Mouse (Mus musculus) limb, embryonic 14.5 days (tissue): ENCODE results near the gene Ypel4. TPM values are rescaled to one million over a fixed set of nuclear protein-coding genes. Genes with fewer than 3 reads are reported as not detected.

Source experiments
- ATAC-seq: fragments of 200-750 bp; cut with Nextera tagmentation; 2 replicates; pipeline ENCODE4 v1.8.0; 2017; ENCODE audit warnings: low read depth, moderate number of reproducible peaks, moderate TSS enrichment; ENCODE audit not compliant: low FRiP score
- DNase-seq: peaks from one replicate; pipeline ENCODE4 v3.0.0-alpha.2; 2015; ENCODE audit warnings: low spot score
- H3K27ac ChIP-seq: fragments of 300-500 bp; sonication (generic); replicated peaks from 2 replicates; pipeline ENCODE4 v1.5.1; 2014; ENCODE audit warnings: low read depth, mild to moderate bottlenecking, low read length, moderate library complexity, mixed read lengths
- H3K27me3 ChIP-seq: fragments of 300-500 bp; sonication (generic); 2 replicates; pipeline ENCODE4 v1.6.1; 2014; ENCODE audit warnings: low read length, mixed read lengths; ENCODE audit not compliant: control insufficient read depth, insufficient read depth
- H3K36me3 ChIP-seq: fragments of 300-500 bp; sonication (generic); 2 replicates; pipeline ENCODE4 v1.6.1; 2014; ENCODE audit warnings: mild to moderate bottlenecking, low read length, moderate library complexity, mixed read lengths; ENCODE audit not compliant: control insufficient read depth, insufficient read depth
- H3K4me1 ChIP-seq: fragments of 300-500 bp; sonication (generic); 2 replicates; pipeline ENCODE4 v1.6.1; 2014; ENCODE audit warnings: antibody characterized with exemption, low read length, mixed read lengths; ENCODE audit not compliant: control insufficient read depth, insufficient read depth
- H3K4me2 ChIP-seq: fragments of 300-500 bp; sonication (generic); replicated peaks from 2 replicates; pipeline ENCODE4 v1.6.1; 2014; ENCODE audit warnings: low read depth, mild to moderate bottlenecking, low read length, moderate library complexity; ENCODE audit not compliant: severe bottlenecking
- H3K4me3 ChIP-seq: fragments of 300-500 bp; sonication (generic); replicated peaks from 2 replicates; pipeline ENCODE4 v1.5.1; 2014; ENCODE audit warnings: low read length
- H3K9ac ChIP-seq: fragments of 300-500 bp; sonication (generic); 2 replicates; pipeline ENCODE4 v1.6.1; 2014; ENCODE audit warnings: mild to moderate bottlenecking, low read depth, low read length, moderate library complexity; ENCODE audit not compliant: severe bottlenecking
- H3K9me3 ChIP-seq: fragments of 300-500 bp; sonication (generic); 2 replicates; pipeline ENCODE4 v1.6.1; 2016; ENCODE audit warnings: low read length; ENCODE audit not compliant: control insufficient read depth
- POLR2A ChIP-seq: fragments of 200-500 bp; IDR thresholded peaks from 2 replicates; pipeline ENCODE4 v1.8.0; 2012; ENCODE audit warnings: inconsistent platforms, mild to moderate bottlenecking, moderate library complexity, borderline replicate concordance; ENCODE audit not compliant: insufficient read depth, insufficient read length; ENCODE audit errors: extremely low read depth
- WGBS: fragments of 180-500 bp; shearing (Covaris S2); extraction: QIAGEN DNeasy Blood & Tissue Kit; methylation state at CpG from one replicate; pipeline ENCODE4 v1.1.7; 2014; 5-methylcytosine and 5-hydroxymethylcytosine counted together
- polyA plus RNA-seq, 2 experiments: library from polyadenylated mRNA; depleted of rRNA in 1 of 2; stranded (reverse) in 1 of 2; unstranded in 1 of 2; fragments of >200 nt; fragmentation: Nextera tagmentation in 1 of 2; extraction: Ambion mirVana in 1 of 2; gene quantifications; 2 replicates each; pipeline versions ENCODE4 v1.2.1 to v1.2.3; 2012 to 2014

Ypel4 gene
- polyA plus RNA-seq, 2 experiments: 7.4 to 14.6 TPM

GRCm38 (mm10) chr2:84704329-84704728 is 29.5 kb upstream of the Ypel4 start:
- Histone ChIP-seq H3K27me3 (no peaks in the 10 kb centered on the region), H3K36me3 (peaks cover 58% of the 10 kb centered on the region), H3K9ac (no peak overlapping the region), H3K9me3 (no peaks in the 10 kb centered on the region), H3K4me2 (no peak overlapping the region), H3K4me3 (no peak overlapping the region), H3K4me1 (no peaks in the 10 kb centered on the region), H3K27ac (no peak overlapping the region)
- no peak for TF ChIP-seq POLR2A
- ATAC-seq (no peak), DNase-seq (no peak)
- WGBS: 82% methylated on average over 5 of the region's 5 CpGs

DNA sequence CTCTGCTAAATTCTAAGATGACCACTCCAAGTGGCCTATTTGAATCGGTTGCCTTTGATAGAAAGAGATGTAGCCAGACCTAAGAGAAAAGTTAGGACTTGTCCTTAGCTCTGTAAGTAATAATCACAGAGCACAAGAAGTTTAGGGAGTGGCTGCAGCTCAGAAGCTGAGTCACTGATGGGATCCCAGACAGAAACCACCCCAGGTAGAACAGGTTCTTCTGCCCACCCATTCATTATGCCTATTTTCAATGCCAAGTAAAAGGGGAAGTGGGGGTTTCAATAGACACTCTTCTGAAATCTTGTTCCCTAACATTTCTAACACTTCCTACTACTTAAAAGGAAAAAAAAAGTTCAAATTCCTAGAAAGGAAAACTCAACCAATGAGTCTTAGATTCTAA is 28.6 kb upstream of the Ypel4 start:
- TF ChIP-seq POLR2A: no peak
- ATAC-seq: no peak
- Histone ChIP-seq H3K27ac (no peak overlapping the region), H3K9ac (no peak overlapping the region), H3K36me3 (peaks cover 60% of the 10 kb centered on the region), H3K9me3 (no peaks in the 10 kb centered on the region), H3K27me3 (no peaks in the 10 kb centered on the region), H3K4me3 (no peak overlapping the region), H3K4me2 (no peak overlapping the region), H3K4me1 (no peaks in the 10 kb centered on the region)
- DNase-seq: no peak
- WGBS: 84% methylated on average over 1 of the region's 1 CpGs

DNA sequence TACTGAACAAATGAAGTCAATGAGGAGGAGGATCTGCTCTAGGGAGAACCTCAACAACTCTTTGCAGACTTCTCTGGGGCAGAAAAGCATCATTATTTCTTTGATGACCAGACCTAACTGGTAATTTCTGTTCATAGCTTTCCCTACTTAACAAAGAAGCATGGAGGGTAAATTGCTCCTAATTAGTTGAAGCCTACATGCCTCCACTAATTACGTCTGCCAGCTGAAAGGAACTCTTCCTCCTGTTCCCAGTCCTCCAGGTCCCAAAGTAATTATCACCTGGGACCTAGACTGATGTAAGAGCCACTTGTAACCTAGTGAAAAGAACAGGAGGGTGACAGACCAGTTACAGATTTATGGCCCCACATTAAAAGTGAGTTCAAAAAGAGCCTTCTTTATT is 26.3 kb upstream of the Ypel4 start:
- ATAC-seq (no peak), DNase-seq (no peak)
- Histone ChIP-seq H3K27me3 (no peaks in the 10 kb centered on the region), H3K27ac (no peak overlapping the region), H3K4me1 (peaks cover 1% of the 10 kb centered on the region; the same call in 1 of the 2 replicates), H3K4me2 (no peak overlapping the region), H3K9ac (no peak overlapping the region), H3K36me3 (peaks cover 57% of the 10 kb centered on the region), H3K9me3 (no peaks in the 10 kb centered on the region), H3K4me3 (no peak overlapping the region)
- 26% methylated on average over 1 of the region's 1 CpGs for WGBS
- no peak for TF ChIP-seq POLR2A

- Histone ChIP-seq H3K9me3 (no peaks in the 10 kb centered on the region), H3K4me1 (peaks cover 8% of the 10 kb centered on the region; the same call in 1 of the 2 replicates), H3K4me2 (no peak overlapping the region), H3K4me3 (no peak overlapping the region), H3K27ac (no peak overlapping the region), H3K27me3 (no peaks in the 10 kb centered on the region), H3K9ac (no peak overlapping the region), H3K36me3 (peaks cover 34% of the 10 kb centered on the region)
- no peak for TF ChIP-seq POLR2A
- ATAC-seq (no peak), DNase-seq (no peak)
- WGBS: 83% methylated on average over 2 of the region's 2 CpGs
Observed at GRCm38 (mm10) chr2:84711898-84712297, 22.0 kb upstream of the Ypel4 start.

- no peaks in the 10 kb centered on the region for H3K9me3 ChIP-seq
- no peaks in the 10 kb centered on the region for H3K27me3 ChIP-seq
- TF ChIP-seq POLR2A: no peak
- H3K4me2 ChIP-seq: peak overlapping the region; percentile 58
- H3K4me3 ChIP-seq: peak overlapping the region; percentile 92
- peak overlapping the region; percentile 92 for H3K27ac ChIP-seq
- peaks cover 14% of the 10 kb centered on the region for H3K36me3 ChIP-seq
- peak; percentile 2; the same call in 1 of the 2 replicates for ATAC-seq
- 0% methylated on average over 12 of the region's 26 CpGs for WGBS
- DNase-seq: no peak
- peaks cover 8% of the 10 kb centered on the region; the same call in 1 of the 2 replicates for H3K4me1 ChIP-seq
- peak overlapping the region; percentile 92 for H3K9ac ChIP-seq
Observed at GRCm38 (mm10) chr2:84714422-84714810, 19.4 kb upstream of the Ypel4 start.

DNA sequence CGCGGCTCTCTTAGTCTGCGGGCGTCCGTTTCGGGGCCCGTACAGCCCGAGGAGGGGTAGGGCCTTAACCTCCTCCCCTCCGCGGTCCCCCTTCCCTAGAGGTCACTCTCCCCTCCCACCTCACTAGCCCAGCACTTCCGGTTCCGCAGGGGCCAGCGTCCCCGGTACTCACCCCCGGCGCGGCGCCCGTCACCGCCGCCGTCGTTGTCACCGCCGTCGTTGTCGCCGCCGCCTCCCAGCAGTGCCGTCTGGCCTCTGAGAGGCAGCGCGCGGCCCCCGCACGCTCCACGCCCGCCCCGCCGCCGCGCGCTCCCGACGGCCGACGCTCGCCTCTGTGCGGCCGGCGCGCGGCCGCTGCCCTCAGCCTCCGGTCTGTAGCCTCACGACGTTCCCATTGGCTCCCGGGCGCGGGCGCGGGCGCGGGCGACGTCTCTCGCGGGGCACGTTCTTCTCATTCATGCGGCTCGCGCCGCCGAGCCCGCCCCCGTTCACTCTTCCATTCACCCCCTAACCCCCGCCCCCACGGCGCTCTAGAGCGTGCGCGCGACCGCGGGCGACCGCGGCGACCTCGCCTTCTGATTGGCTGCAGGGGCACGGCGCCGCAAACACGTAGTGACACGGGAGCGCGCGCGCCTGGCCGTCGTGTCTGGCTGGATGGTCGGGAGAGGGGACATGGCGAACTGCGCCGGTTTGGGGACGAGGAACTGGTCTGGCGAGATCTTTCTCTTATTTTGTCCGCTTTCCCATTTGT is 18.9 kb upstream of the Ypel4 start, which contains the start of gene Zdhhc5:
TSS of gene Zdhhc5 (minus strand) at position 370 of the 751 bp plus-strand sequence.
- Histone ChIP-seq H3K27me3 (no peaks in the 10 kb centered on the region), H3K9ac (peak within 1 kb of the TSS; percentile 92), H3K9me3 (no peaks in the 10 kb centered on the region), H3K36me3 (peaks cover 10% of the 10 kb centered on the region), H3K4me1 (peaks cover 8% of the 10 kb centered on the region; the same call in 1 of the 2 replicates), H3K4me3 (peak within 1 kb of the TSS; percentile 92), H3K27ac (peak within 1 kb of the TSS; percentile 92), H3K4me2 (peak within 1 kb of the TSS; percentile 82)
- TF ChIP-seq POLR2A: peak; percentile 97; the same call in 1 of the 2 replicates
- DNase-seq (peak; percentile 98), ATAC-seq (peak; percentile 92)
- WGBS: 3% methylated on average over 61 of the region's 107 CpGs
